Mouse (Mus musculus) Patski (cell line): ENCODE measurements around the gene Ubox5. TPM values are rescaled to one million over a fixed set of nuclear protein-coding genes. Genes with fewer than 3 reads are reported as not detected.
A peak's percentile ranks its signal among the peaks of the same experiment; 100 is the strongest.

Experiments
- ATAC-seq: fragments of 100-300 bp; one replicate; pipeline ENCODE4 v1.8.0; 2021
- CTCF ChIA-PET: fragments of 350-600 bp; sonication (Branson Sonifier 250); formaldehyde crosslinking; loops from one replicate; lab custom pipeline; 2022; ENCODE audit warnings: inconsistent platforms; lab: Charles Lee
- POLR2A ChIA-PET: fragments of 350-600 bp; sonication (Branson Sonifier 250); formaldehyde crosslinking; loops from one replicate; lab custom pipeline; 2022; ENCODE audit warnings: antibody characterized with exemption, inconsistent platforms; lab: Charles Lee
- DNase-seq: peaks from one replicate; pipeline ENCODE4 v3.0.0-alpha.2; 2011; ENCODE audit warnings: low read depth, low spot score
- H3K27me3 ChIP-seq: fragments of 371-371 bp; one replicate; pipeline ENCODE4 v1.5.1; 2021
- CTCF ChIP-seq: fragments of 100-300 bp; IDR thresholded peaks from one replicate; pipeline ENCODE4 v1.5.1; 2021
- in situ Hi-C: fragments of 300-500 bp; cut with MboI; formaldehyde crosslinking; loops from 3 replicates; pipeline ENCODE4 v1.11.1; 2018; ENCODE audit warnings: low pct_unique_long_range_greater_than_20kb, mixed read lengths
- polyA plus RNA-seq: library from polyadenylated mRNA; unstranded; gene quantifications from one replicate; pipeline ENCODE4 v1.2.3, GENCODE M21; 2021

Gene Ubox5
- polyA plus RNA-seq, 1 experiment from 2014 or later: 8.9 TPM

DNA sequence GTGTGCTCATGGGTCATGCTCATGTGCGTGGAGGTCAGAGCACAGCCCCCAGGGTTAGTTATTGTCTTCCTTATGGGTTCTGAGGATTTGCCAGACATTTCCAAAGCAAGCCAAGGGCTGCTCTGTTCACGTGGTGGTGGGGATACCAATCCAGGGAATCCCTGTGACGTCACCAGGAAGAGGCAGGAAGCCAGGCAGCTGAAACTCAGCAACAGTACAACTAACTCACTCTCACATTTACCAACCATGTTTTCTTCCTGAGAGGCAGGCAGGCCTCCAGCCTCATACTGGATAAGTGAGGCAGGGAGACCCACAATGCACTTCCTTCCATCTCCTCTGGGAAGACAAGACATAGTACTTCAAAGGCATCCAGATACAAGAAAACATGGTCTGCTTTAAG lies 31.4 kb downstream of the Ubox5 start:
- in situ Hi-C loops: no loop called here
- ChIA-PET CTCF (interaction anchor here (1.3 to 1.8 kb wide), 3 partner anchors 15 to 35 kb away, joined by 4 to 11 read pairs (median 5); partner anchors contain the start of gene Mrps26), POLR2A (no interaction called here)
- no peak for DNase-seq
- no peak for ATAC-seq
- H3K27me3 ChIP-seq: no peaks in the 10 kb centered on the region
- no peak for TF ChIP-seq CTCF

DNA sequence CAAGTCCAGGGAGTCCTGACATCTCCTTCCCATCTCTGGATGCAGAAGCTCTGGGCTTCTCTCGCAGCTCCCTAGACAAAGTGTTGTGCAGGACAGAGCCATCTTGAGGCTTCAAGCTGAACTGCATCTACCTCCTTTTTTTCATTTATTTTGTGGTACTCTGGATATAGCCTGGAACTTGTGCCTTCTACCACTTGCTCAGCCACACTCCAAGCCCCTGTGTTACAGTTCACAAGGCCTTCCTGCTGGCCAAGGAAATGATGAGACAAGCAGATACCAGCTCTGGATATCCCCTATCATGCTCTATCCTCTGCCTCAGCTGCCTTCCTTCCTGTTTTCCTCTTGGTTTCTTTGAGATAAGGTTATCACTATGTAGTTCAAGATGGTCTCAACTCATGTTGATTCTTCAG lies 32.2 kb downstream of the Ubox5 start:
- in situ Hi-C loops: no loop called here
- no peak for ATAC-seq
- peak; percentile 73 for TF ChIP-seq CTCF
- ChIA-PET POLR2A (no interaction called here), CTCF (interaction anchor here (0.8 to 1.8 kb wide), 7 partner anchors 9 to 315 kb away, joined by 3 to 11 read pairs (median 4); partner anchors contain the start of gene Mrps26)
- no peaks in the 10 kb centered on the region for H3K27me3 ChIP-seq
- no peak for DNase-seq

DNA sequence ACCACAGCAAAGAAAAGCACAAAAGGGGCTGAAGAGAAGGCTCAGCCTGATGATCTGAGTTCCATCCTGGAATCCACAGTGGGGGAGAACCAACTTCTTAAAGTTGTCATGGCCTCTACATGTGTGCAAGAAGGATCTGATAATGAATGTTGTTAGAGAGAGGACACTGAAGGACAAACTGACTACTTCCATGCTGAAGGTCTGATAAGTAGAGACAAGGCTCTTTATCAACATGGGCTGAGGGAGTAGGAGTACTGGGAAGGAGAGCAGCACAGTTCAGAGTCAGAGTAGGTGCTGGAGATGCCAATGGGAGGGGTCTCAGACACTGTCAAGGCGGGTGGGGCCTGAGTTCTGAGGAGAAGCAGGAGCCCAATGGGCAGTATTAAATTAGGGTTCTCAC lies 34.2 kb downstream of the Ubox5 start:
- DNase-seq: no peak
- no peaks in the 10 kb centered on the region for H3K27me3 ChIP-seq
- TF ChIP-seq CTCF: no peak
- no peak for ATAC-seq
- in situ Hi-C loops: no loop called here
- ChIA-PET POLR2A (no interaction called here), CTCF (no interaction called here)

DNA sequence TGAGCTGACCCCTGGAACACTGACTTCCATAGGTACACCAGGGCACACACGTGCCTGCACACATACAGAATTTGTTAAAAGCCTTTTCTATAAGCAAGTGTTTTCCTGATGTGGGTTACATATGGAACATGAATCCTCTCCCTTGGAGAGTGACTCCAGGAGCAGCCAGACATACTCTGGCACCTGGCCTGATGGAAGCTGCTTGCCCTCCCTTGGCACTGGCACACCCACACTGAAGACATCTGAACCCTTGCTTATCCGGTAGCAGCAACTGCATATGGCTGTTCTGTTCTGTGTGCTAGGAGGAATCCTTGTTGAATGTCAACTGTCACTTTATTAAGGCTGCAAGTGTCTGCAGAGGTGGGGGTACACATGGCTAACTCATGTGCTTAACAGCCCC lies 38.8 kb downstream of the Ubox5 start:
- DNase-seq (no peak), ATAC-seq (no peak)
- POLR2A ChIA-PET: interaction anchor here (0.6 to 1.6 kb wide), 3 partner anchors 15 to 132 kb away, joined by 3 to 5 read pairs (median 4); no protein-coding TSS in a partner anchor
- no peak for TF ChIP-seq CTCF
- in situ Hi-C loops: no loop called here
- no peaks in the 10 kb centered on the region for H3K27me3 ChIP-seq
- CTCF ChIA-PET: no interaction called here

- in situ Hi-C loops: no loop called here
- POLR2A ChIA-PET: interaction anchor here (1.6 kb wide), 1 partner anchor 16 kb away, joined by 3 read pairs; no protein-coding TSS in a partner anchor
These were observed 40.1 kb downstream of the Ubox5 start for GRCm38 (mm10) chr2:130589761-130590160.

GRCm38 (mm10) chr2:130589157-130589556 lies 40.7 kb downstream of the Ubox5 start:
- H3K27me3 ChIP-seq: no peaks in the 10 kb centered on the region
- DNase-seq (no peak), ATAC-seq (no peak)
- in situ Hi-C loops: no loop called here
- TF ChIP-seq CTCF: no peak
- CTCF ChIA-PET: interaction anchor here (1.2 kb wide), 1 partner anchor 8 kb away, joined by 3 read pairs; no protein-coding TSS in a partner anchor
- POLR2A ChIA-PET: no interaction called here

More at GRCm38 (mm10) chr2:130589761-130590160, 40.1 kb downstream of the Ubox5 start:
- TF ChIP-seq CTCF: no peak
- DNase-seq (no peak), ATAC-seq (no peak)
- CTCF ChIA-PET: no interaction called here
- H3K27me3 ChIP-seq: no peaks in the 10 kb centered on the region

- CTCF ChIA-PET: interaction anchor here (1.2 kb wide), 1 partner anchor 9 kb away, joined by 3 read pairs; no protein-coding TSS in a partner anchor
- no peaks in the 10 kb centered on the region for H3K27me3 ChIP-seq
- in situ Hi-C loops: no loop called here
- no peak for TF ChIP-seq CTCF
- DNase-seq (no peak), ATAC-seq (no peak)
- POLR2A ChIA-PET: no interaction called here
These were observed 41.5 kb downstream of the Ubox5 start for GRCm38 (mm10) chr2:130588373-130588772.

GRCm38 (mm10) chr2:130586016-130586415 lies 43.8 kb downstream of the Ubox5 start:
- DNase-seq: no peak
- in situ Hi-C loops: no loop called here
- H3K27me3 ChIP-seq: no peaks in the 10 kb centered on the region
- TF ChIP-seq CTCF: no peak
- POLR2A ChIA-PET: no interaction called here
- ATAC-seq: no peak
- CTCF ChIA-PET: no interaction called here

DNA sequence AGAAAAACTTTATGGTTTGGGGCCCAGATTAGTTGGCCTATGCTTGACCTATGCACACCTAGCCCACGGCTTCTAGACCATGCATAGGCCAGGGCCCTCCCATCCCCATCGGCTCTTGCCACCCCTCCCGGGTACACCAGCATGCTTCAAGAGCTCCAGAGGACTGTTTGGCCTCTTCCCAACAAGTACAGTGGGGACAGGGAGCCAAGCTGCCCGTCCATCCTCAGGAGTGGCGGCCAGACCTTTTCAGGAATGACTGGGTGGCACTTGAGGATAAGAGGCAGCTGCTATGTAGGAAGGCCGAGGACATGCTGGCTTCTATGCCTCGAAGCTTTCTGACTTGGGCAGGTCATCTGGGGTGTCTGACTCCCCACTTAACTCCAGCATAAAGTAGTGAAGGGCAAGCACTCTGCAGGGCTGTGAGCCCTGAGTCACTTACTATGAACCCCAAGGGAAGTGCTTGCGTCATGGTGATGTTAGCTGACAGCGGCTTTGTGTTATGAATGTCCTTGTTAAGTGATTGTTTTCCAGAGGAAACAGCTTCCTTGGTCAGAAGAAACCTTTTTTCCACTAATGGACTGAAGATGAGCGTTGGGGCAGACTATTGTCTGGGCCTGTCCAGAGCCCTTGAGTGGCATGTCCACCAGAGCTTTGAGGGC lies 45.8 kb downstream of the Ubox5 start:
- ChIA-PET POLR2A (no interaction called here), CTCF (interaction anchor here (0.9 to 1.4 kb wide), 2 partner anchors 13 to 23 kb away, joined by 3 read pairs; no protein-coding TSS in a partner anchor)
- no peak for ATAC-seq

DNA sequence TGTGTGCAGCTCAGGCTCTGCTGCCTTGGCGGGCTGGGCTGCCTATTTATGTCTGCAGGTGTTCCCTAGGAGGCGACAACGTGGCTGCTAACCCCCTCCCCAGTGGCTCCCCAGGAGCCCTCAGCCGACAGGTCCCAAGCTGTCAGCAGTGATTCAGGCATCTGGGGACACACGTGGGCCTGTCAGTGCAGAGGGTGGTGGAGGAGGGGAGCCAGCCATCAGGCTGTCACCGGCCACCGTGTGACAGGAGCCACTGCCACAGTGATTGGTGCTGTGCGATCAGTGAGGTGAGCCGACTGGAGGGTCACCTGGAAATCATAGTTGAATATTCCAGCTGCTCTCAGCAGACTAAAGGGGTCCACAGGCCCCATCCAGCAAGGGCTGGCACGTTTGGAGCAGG lies 47.3 kb downstream of the Ubox5 start, which contains the start of gene Avp:
Gene Avp, minus strand, starts transcription at position 3 of the 400 bp plus-strand sequence.
- ChIA-PET POLR2A (no interaction called here), CTCF (no interaction called here)
- no peaks in the 10 kb centered on the region for H3K27me3 ChIP-seq
- TF ChIP-seq CTCF: no peak
- no peak for DNase-seq
- no peak for ATAC-seq
- in situ Hi-C loops: no loop called here

More for the DNA sequence above, 45.8 kb downstream of the Ubox5 start:
- no peaks in the 10 kb centered on the region for H3K27me3 ChIP-seq
- in situ Hi-C loops: no loop called here
- DNase-seq: no peak
- TF ChIP-seq CTCF: no peak

DNA sequence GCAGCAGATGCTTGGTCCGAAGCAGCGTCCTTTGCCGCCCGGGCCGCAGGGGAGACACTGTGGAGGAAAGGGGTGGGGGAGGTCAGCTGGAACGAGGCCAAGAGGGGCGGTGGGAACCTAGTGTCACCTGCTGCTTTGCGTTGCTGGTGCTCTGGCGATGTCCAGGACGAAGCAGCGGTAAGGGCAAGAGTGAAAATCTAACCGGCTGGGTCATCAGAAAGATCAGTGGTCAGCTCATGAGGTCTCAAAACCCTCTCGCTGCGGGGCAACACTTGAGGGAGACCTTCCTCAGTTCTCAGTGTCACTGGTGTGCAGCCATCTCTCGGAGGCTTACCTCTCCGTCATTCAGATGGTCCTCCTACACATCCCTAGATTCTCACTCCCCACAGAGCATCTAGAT lies 48.6 kb downstream of the Ubox5 start:
- DNase-seq: no peak
- no peaks in the 10 kb centered on the region for H3K27me3 ChIP-seq
- no peak for TF ChIP-seq CTCF
- ATAC-seq: no peak
- ChIA-PET CTCF (no interaction called here), POLR2A (no interaction called here)
- in situ Hi-C loops: no loop called here
